Mouse (Mus musculus) hindbrain, embryonic 13.5 days (tissue): ENCODE data around the gene Wdr5. TPM values are rescaled to one million over a fixed set of nuclear protein-coding genes. Genes with fewer than 3 reads are reported as not detected.
"Not testable (repeated sequence)": the region's sequence is repeated elsewhere in the genome, so short reads cannot be mapped to it uniquely, and the experiment has no call there.

Experiments used
- ATAC-seq: fragments of 200-750 bp; cut with Nextera tagmentation; 2 replicates; pipeline ENCODE4 v1.8.0; 2017; ENCODE audit warnings: moderate TSS enrichment; ENCODE audit not compliant: low FRiP score
- H3K27ac ChIP-seq: fragments of 300-500 bp; sonication (generic); 2 replicates; pipeline ENCODE4 v1.5.1; 2015; ENCODE audit warnings: inconsistent platforms, mild to moderate bottlenecking, moderate library complexity
- H3K27me3 ChIP-seq: fragments of 300-500 bp; sonication (generic); 2 replicates; pipeline ENCODE4 v1.6.1; 2015; ENCODE audit warnings: mild to moderate bottlenecking, inconsistent platforms
- H3K36me3 ChIP-seq: fragments of 300-500 bp; sonication (generic); 2 replicates; pipeline ENCODE4 v1.6.1; 2015; ENCODE audit warnings: mild to moderate bottlenecking, inconsistent platforms
- H3K4me1 ChIP-seq: fragments of 300-500 bp; sonication (generic); replicated peaks from 2 replicates; pipeline ENCODE4 v1.6.1; 2015; ENCODE audit warnings: inconsistent platforms
- H3K4me2 ChIP-seq: fragments of 300-500 bp; sonication (generic); 2 replicates; pipeline ENCODE4 v1.6.1; 2015; ENCODE audit warnings: inconsistent platforms, mild to moderate bottlenecking, moderate library complexity
- H3K4me3 ChIP-seq: fragments of 300-500 bp; sonication (generic); 2 replicates; pipeline ENCODE4 v1.5.1; 2015; ENCODE audit warnings: mild to moderate bottlenecking, inconsistent platforms
- H3K9ac ChIP-seq: fragments of 300-500 bp; sonication (generic); 2 replicates; pipeline ENCODE4 v1.6.1; 2015; ENCODE audit warnings: mild to moderate bottlenecking, inconsistent platforms
- H3K9me3 ChIP-seq: fragments of 300-500 bp; sonication (generic); 2 replicates; pipeline ENCODE4 v1.6.1; 2016; ENCODE audit warnings: inconsistent platforms
- WGBS: fragments of 180-500 bp; shearing (Covaris S2); methylation state at CpG from one replicate; pipeline ENCODE4 v1.1.7; 2015; 5-methylcytosine and 5-hydroxymethylcytosine counted together
- polyA plus RNA-seq: library from polyadenylated mRNA; unstranded; fragments of >200 nt; fragmentation: Nextera tagmentation; extraction: Ambion mirVana; gene quantifications from 2 replicates; pipeline ENCODE4 v1.2.1, GENCODE M21; 2015

Gene Wdr5
- polyA plus RNA-seq, 1 experiment from 2014 or later, result 42.3 TPM

- Histone ChIP-seq H3K9me3 (no peaks in the 10 kb centered on the region), H3K4me3 (peak overlapping the region; percentile 50), H3K27me3 (no peaks in the 10 kb centered on the region), H3K36me3 (peaks cover 10% of the 10 kb centered on the region), H3K4me1 (peaks cover 23% of the 10 kb centered on the region), H3K4me2 (peak overlapping the region; percentile 85), H3K9ac (peak overlapping the region; percentile 76), H3K27ac (peak overlapping the region; percentile 92)
- 96% methylated on average over 3 of the region's 3 CpGs for WGBS
- no peak for ATAC-seq
Measured at GRCm38 (mm10) chr2:27541225-27541624, 26.3 kb downstream of the Wdr5 start.

- no peaks in the 10 kb centered on the region for H3K27me3 ChIP-seq
- no peak overlapping the region for H3K27ac ChIP-seq
- H3K4me3 ChIP-seq, result no peak overlapping the region
- 92% methylated on average over 6 of the region's 6 CpGs for WGBS
- ATAC-seq, result no peak
- H3K36me3 ChIP-seq, result 0 out of 2 replicates have a peak, but pooled peaks cover 3% of the 10 kb centered on the region
- no peaks in the 10 kb centered on the region for H3K9me3 ChIP-seq
- H3K4me1 ChIP-seq, result peaks cover 15% of the 10 kb centered on the region
- H3K9ac ChIP-seq, result no peak overlapping the region
- no peak overlapping the region for H3K4me2 ChIP-seq
Measured at GRCm38 (mm10) chr2:27544613-27545012, 29.7 kb downstream of the Wdr5 start.

GRCm38 (mm10) chr2:27545517-27545916, 30.6 kb downstream of the Wdr5 start:
- H3K9me3 ChIP-seq, H3K27ac ChIP-seq, H3K27me3 ChIP-seq, H3K9ac ChIP-seq, H3K4me2 ChIP-seq, ATAC-seq, H3K4me3 ChIP-seq, H3K36me3 ChIP-seq: not testable (repeated sequence)
- 88% methylated on average over 3 of the region's 3 CpGs for WGBS
- H3K4me1 ChIP-seq, result peaks cover 14% of the 10 kb centered on the region

GRCm38 (mm10) chr2:27546041-27546440, 31.1 kb downstream of the Wdr5 start:
- H3K9me3 ChIP-seq, H3K9ac ChIP-seq, H3K36me3 ChIP-seq, ATAC-seq, H3K4me1 ChIP-seq, H3K27me3 ChIP-seq, H3K4me3 ChIP-seq, H3K27ac ChIP-seq, H3K4me2 ChIP-seq: not testable (repeated sequence)
- WGBS, result 93% methylated on average over 8 of the region's 8 CpGs

- 44% methylated on average over 1 of the region's 1 CpGs for WGBS
Measured at GRCm38 (mm10) chr2:27547326-27547725, 32.4 kb downstream of the Wdr5 start.

GRCm38 (mm10) chr2:27547986-27548385, 33.0 kb downstream of the Wdr5 start:
- H3K27me3 ChIP-seq, result no peaks in the 10 kb centered on the region
- no peak for ATAC-seq
- no peak overlapping the region for H3K4me2 ChIP-seq
- 0 out of 2 replicates have a peak, but pooled peaks cover 3% of the 10 kb centered on the region for H3K4me1 ChIP-seq
- no peak overlapping the region for H3K4me3 ChIP-seq
- no peak overlapping the region for H3K27ac ChIP-seq
- no peak overlapping the region for H3K9ac ChIP-seq
- WGBS, result 95% methylated on average over 2 of the region's 2 CpGs
- no peaks in the 10 kb centered on the region for H3K9me3 ChIP-seq
- H3K36me3 ChIP-seq, result 0 out of 2 replicates have a peak, but pooled peaks cover 3% of the 10 kb centered on the region

More at GRCm38 (mm10) chr2:27547326-27547725, 32.4 kb downstream of the Wdr5 start:
- H3K36me3 ChIP-seq, result 0 out of 2 replicates have a peak, but pooled peaks cover 3% of the 10 kb centered on the region
- H3K9me3 ChIP-seq, result no peaks in the 10 kb centered on the region
- no peak overlapping the region for H3K9ac ChIP-seq
- H3K4me1 ChIP-seq, result no peaks in the 10 kb centered on the region
- no peak overlapping the region for H3K27ac ChIP-seq
- ATAC-seq, result no peak
- no peak overlapping the region for H3K4me2 ChIP-seq
- no peaks in the 10 kb centered on the region for H3K27me3 ChIP-seq
- no peak overlapping the region for H3K4me3 ChIP-seq

- Histone ChIP-seq H3K9ac (no peak overlapping the region), H3K9me3 (no peaks in the 10 kb centered on the region), H3K4me2 (no peak overlapping the region), H3K36me3 (0 out of 2 replicates have a peak, but pooled peaks cover 3% of the 10 kb centered on the region), H3K4me3 (no peak overlapping the region), H3K27ac (no peak overlapping the region), H3K27me3 (no peaks in the 10 kb centered on the region), H3K4me1 (0 out of 2 replicates have a peak, but pooled peaks cover 5% of the 10 kb centered on the region)
- no peak for ATAC-seq
- WGBS, result 76% methylated on average over 1 of the region's 1 CpGs
Measured at GRCm38 (mm10) chr2:27548664-27549369, 33.9 kb downstream of the Wdr5 start.

GRCm38 (mm10) chr2:27552620-27553287, 37.8 kb downstream of the Wdr5 start:
- H3K36me3 ChIP-seq, result no peaks in the 10 kb centered on the region
- 0 out of 2 replicates have a peak, but pooled peaks cover 5% of the 10 kb centered on the region for H3K4me1 ChIP-seq
- 24% methylated on average over 7 of the region's 7 CpGs for WGBS
- H3K27me3 ChIP-seq, result 0 out of 2 replicates have a peak, but pooled peaks cover 6% of the 10 kb centered on the region
- no peak overlapping the region for H3K4me2 ChIP-seq
- no peak overlapping the region for H3K27ac ChIP-seq
- ATAC-seq, result no peak
- H3K9me3 ChIP-seq, result no peaks in the 10 kb centered on the region
- no peak overlapping the region for H3K9ac ChIP-seq
- H3K4me3 ChIP-seq, result no peak overlapping the region

GRCm38 (mm10) chr2:27554308-27554707, 39.4 kb downstream of the Wdr5 start:
- Histone ChIP-seq H3K27me3 (0 out of 2 replicates have a peak, but pooled peaks cover 6% of the 10 kb centered on the region), H3K4me1 (0 out of 2 replicates have a peak, but pooled peaks cover 5% of the 10 kb centered on the region), H3K9ac (no peak overlapping the region), H3K9me3 (no peaks in the 10 kb centered on the region), H3K27ac (no peak overlapping the region), H3K4me3 (no peak overlapping the region), H3K36me3 (no peaks in the 10 kb centered on the region), H3K4me2 (no peak overlapping the region)
- 84% methylated on average over 9 of the region's 9 CpGs for WGBS
- ATAC-seq, result no peak

GRCm38 (mm10) chr2:27556921-27557320, 42.0 kb downstream of the Wdr5 start:
- peaks cover 19% of the 10 kb centered on the region for H3K27me3 ChIP-seq
- H3K36me3 ChIP-seq, result no peaks in the 10 kb centered on the region
- no peaks in the 10 kb centered on the region for H3K9me3 ChIP-seq
- H3K27ac ChIP-seq, result no peak overlapping the region
- no peak overlapping the region for H3K9ac ChIP-seq
- 89% methylated on average over 6 of the region's 6 CpGs for WGBS
- no peak overlapping the region for H3K4me2 ChIP-seq
- H3K4me3 ChIP-seq, result no peak overlapping the region
- ATAC-seq, result no peak
- peaks cover 6% of the 10 kb centered on the region; the same call in 1 of the 2 replicates for H3K4me1 ChIP-seq

GRCm38 (mm10) chr2:27560708-27561123, 45.8 kb downstream of the Wdr5 start:
- H3K9ac ChIP-seq, result no peak overlapping the region
- H3K4me1 ChIP-seq, result peaks cover 19% of the 10 kb centered on the region
- no peak overlapping the region for H3K4me3 ChIP-seq
- H3K4me2 ChIP-seq, result no peak overlapping the region
- WGBS, result 86% methylated on average over 7 of the region's 7 CpGs
- no peak overlapping the region for H3K27ac ChIP-seq
- H3K27me3 ChIP-seq, result peaks cover 34% of the 10 kb centered on the region
- no peaks in the 10 kb centered on the region for H3K9me3 ChIP-seq
- ATAC-seq, result no peak
- H3K36me3 ChIP-seq, result no peaks in the 10 kb centered on the region

GRCm38 (mm10) chr2:27561159-27561558, 46.2 kb downstream of the Wdr5 start:
- no peak for ATAC-seq
- no peak overlapping the region for H3K4me2 ChIP-seq
- no peaks in the 10 kb centered on the region for H3K9me3 ChIP-seq
- H3K27ac ChIP-seq, result no peak overlapping the region
- no peaks in the 10 kb centered on the region for H3K36me3 ChIP-seq
- peaks cover 22% of the 10 kb centered on the region for H3K4me1 ChIP-seq
- no peak overlapping the region for H3K9ac ChIP-seq
- 85% methylated on average over 1 of the region's 1 CpGs for WGBS
- no peak overlapping the region for H3K4me3 ChIP-seq
- peaks cover 38% of the 10 kb centered on the region for H3K27me3 ChIP-seq
